Mouse (Mus musculus) fat pad, adult 2 months (tissue): ENCODE measurements around the gene Spag16.

ENCODE experiments used
- DNase-seq: peaks from one replicate; pipeline ENCODE4 v3.0.0-alpha.2; 2011; ENCODE audit warnings: low read depth, low spot score; ENCODE audit errors: extremely low read depth

Gene Spag16

DNA sequence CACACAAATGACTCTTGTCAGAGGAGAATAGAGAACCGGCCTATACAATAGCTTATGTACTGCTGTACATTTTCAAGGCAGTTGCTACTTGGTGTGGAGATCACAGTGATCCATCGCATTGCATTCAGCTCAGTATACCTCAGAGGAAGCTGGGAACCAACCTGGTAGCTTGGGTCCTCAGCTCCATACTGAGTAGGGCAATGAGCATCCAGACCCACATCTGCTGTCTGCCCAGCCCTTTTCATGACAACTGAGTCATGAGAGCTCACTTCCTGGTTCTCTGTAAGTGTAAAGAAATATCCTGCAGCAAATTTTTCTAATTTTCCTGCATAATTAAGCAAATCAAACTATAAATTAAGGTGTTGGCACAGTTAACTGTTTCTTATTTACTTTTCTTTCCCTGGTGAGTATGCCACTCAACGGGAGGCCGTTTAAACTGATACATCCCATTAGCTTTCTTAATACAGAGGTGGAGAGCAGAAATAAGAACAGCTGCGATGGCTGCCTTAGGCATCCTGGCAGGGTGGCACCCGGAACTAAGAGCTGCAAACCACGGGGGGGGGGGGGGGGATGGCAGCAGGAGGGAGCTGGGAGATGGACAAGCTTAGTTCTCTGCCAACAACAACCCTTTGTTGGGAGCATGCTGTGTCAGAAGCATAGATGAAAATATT lies 255.6 kb downstream of the Spag16 start:
- no peak for DNase-seq

DNA sequence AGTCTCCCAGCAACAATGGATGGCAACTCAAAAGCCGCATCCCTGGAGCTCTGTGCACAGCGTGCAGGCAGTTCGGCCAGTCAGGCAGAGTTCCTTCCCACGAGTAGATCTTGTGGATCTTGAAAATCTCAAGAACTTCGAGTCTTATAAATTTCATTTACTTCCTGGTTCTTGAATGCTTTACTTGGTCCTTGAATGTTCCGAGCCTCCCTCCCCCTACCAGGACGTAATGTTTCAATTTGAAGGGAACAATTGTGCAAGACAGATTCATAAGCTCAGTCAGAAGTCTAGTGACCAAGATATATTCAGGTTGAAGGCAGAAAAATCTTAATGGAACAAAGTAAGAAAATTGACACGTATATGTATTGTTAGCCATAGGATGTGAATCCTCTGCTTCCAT lies 277.9 kb downstream of the Spag16 start:
- DNase-seq: no peak

DNA sequence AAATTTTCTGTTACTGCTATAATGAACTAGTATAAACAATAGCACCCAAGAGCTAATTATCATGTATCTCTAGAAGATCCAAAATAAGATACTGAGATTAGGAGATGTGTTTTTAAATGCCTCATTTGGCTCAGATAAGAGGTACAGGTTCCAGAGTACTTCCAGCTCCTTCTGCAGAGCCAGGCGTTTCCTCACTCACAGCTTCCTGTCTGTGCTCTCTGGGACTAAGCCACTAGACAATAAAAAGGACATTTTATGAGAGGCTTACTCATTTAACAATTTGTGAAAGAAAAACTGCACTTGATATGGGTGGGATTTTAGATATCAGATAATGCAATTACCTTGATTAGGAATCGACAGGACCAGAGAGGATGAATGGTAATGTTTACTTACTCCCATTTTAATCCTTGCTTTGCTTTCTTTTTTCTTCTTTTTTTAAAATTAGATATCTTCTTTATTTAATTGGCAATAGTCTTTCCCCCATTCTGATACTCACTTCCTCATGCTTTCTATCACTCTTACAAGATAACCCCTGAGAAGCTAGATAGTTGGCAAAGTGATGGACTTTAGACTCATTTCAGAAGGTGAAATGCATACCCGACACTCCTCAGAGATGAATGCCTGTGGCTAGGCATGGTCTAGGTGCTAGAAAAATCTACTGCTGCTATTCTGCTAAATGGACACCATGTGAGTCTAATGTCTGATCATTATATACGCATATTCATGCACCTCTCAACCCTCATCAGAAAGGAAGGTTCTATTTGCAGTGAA lies 289.6 kb downstream of the Spag16 start:
- DNase-seq: no peak

DNA sequence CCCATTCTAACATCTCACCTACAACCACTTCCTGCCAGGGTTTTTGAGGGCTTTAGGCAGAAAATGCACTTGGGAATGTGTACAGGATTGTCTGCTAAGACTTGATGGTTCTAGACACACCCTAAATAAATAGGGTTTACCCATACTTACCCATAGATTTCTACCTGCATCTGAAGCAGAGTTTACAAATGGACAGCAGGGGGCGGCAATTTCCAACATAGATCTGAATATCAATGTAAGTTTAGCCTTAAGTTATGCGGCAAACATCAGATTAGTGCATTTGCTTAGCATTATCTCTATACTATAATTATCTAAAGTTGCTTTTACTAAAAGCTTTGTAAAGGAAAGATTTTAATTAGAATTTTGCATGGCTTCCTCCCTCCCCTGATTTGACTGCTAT lies 301.3 kb downstream of the Spag16 start:
- no peak for DNase-seq

DNA sequence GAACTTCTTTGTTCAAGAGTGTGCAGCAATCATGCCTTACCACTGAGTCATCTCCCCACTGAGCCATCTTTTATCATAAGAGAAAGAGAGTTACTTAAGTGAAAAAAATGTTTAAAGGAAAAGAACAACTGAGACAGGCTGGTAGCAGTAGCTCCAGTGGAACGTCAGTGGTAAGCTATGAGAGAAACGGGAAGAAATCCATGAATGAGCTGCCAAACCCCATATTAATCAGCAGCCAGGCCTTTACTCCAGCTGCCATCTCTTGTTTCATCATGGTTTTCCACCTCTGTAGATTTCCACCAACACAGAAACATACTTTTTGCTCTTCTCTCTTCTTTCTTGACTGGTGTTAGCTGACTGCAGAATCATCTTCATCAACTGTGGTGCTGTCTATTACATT lies 308.8 kb downstream of the Spag16 start:
- DNase-seq: no peak

DNA sequence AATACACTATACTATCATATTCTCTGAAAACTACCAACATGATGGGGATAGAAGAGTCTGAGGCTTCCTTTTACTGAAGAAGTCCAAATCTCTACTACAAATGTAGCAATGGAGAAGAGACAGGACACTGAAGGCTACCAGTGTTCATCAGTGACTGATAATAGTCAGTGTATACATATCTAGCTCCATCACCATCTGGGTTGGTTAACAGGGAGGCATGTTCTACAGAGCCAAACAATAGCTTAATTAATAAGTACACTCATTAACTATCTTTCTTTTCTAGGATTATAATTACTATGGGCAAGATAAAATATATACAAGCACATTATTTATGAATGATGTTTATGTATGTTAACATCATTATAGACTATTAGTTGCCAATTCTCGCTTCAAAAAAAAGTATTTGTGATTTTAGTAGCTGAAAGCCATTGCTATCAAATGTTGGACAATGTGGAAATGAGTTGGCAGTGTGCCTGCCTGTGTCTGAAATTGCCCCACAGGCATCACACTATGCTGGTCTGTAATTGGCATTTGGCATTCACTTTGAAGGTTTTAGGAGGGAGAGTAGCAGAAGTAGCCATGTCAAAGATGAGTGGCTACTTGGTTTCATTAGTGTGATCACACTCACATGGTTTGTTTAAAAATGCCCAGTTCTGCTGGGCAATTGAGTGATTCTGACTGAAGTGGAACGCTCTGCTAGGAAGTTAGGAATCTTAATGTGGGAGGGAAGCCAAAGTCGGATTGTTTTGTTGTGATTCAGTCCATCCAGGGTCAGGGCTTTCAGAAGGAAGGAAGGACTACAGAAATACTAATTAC lies 338.8 kb downstream of the Spag16 start:
- DNase-seq: no peak

DNA sequence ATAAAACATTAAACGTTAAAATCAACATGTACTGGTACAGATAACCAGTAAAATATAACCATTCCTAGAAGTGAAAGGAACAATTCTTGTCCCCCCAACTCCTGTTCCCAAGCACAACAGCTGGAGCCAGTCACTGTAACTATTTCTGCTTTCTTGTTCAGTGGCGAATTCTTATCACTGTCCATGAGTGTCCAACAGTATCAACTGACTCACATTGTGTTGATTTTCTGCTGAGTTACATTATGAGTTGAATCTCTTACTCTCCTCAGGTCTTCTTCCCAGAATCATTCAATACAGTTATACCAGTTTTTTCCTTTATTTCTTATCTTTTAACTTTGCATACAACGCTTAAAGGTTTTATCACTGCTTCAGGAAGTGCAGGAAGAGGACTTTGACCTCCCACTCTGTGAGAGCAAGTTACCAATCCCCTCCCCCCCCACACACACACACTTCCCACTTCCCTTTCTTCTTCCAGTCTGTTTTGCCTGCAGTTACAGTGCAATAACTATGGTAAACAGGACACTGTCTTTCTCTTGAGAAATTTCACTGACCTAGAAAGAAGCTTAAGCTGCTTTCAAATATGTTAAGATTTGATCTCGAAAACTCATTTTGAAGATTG lies 353.5 kb downstream of the Spag16 start:
- no peak for DNase-seq

DNA sequence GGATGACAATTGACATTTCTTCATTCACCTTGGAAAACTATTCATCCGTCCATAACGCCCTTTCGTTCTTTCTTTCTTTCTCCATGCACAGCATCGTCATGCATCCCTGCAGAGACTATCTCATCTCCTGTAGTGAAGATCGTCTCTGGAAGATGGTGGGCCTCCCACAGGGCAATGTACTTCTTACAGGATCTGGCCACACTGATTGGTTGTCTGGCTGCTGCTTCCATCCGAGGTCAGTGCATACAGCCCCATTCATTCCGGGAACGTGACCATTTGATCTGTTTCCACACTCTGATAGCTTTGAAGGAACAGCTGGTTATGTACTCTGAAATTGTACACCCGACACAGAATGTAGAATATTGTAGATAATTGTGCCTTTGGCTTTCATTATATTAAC lies 438.0 kb downstream of the Spag16 start:
- DNase-seq: no peak

DNA sequence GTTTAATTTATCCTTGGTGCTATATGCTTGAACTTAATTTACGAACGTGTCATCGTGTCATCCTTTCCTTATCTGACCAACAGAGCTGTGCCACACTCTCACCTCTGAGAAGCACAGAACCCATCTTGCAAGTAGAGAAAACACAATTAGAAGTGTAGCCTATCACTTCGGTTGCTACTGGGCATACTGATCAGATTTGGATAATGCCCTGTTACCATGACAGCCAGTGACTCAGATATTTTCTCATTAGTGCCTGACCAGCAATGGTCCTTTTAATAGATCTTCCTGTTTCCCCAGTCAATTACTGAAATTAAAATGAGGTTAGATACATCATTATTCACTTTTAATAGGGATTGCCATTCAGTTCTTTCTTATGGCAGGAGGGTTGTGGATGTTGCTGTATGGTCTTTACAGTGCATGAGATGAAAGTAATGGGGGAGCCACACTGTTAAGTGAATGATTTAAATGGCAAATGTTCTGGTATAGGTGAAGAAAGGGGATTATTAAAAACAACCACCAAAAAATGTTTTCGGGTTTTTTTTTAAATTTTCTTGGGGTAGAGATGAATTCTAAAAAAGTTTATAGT lies 439.2 kb downstream of the Spag16 start:
- no peak for DNase-seq

DNA sequence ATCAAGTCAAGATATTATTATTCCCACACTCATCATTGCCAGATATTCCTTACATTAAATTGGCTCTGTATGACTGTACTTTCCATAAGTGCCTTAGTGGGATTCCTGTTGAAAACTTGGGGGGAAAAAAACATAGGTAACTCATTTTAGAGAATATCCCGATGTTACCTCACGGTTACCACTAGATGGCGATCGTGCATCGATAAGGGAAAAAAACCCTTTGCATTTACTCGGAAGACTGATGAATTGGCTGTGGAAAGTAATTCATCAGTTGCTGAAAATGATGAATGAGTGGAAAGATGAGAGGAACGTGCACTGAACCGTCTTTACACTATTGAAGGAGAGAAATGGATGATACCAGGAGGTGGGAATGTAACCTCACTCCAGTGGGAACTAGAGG lies 443.4 kb downstream of the Spag16 start:
- DNase-seq: no peak

DNA sequence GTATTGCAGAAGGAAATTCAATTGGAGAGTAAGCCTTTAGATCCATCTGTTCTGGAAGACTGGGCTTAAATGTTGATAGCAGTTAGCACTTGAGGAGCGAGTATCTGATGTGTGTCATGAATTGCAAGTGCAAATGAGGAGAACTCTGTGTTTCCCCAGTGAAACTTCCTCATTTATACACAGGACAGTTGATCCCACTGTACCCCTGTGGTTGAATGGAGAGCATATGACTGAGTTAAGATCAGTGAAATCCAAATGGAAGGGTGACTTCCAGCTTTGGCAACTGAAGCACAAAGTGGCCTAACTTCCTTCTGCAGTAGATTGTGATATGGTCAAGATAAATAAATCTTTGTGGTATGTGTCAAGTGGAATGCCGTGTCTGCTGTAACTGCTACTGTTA lies 446.0 kb downstream of the Spag16 start:
- no peak for DNase-seq

DNA sequence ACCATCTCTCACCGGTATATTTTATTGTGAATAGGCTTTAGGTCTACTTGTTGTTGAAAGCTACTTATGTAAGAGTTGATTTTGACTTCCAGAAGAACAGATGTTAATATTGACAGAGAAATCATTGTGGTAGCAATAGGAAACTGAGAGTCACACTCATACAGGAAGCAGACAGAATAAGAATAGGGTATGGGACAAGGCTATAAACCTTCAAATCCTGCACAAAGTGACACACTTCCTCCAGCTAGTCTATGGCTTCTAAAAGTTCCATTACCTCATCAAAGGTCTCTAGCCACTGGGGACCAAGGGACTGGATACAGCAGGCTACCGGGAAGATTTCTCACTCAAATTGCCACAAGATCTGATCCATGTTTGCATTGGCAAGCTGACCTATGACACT lies 452.5 kb downstream of the Spag16 start:
- DNase-seq: no peak

DNA sequence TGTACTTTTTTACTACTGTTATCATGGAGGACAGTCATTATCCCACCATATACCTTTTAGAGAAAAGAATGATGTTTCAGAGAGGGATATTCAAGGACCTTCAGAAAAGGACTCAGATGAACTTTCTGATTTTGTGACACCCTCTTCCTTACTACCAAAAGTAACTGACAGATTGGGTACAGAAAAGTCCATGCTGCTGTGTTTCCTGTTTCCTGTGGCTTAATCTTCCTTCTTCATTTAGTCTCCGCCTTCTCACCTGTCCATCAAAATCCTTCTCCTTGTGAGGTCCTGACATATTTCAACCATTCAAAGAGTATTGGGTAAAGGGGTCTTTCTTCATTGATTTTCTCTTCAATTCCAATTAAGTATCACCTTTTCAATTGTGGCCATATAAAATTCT lies 456.6 kb downstream of the Spag16 start:
- no peak for DNase-seq

DNA sequence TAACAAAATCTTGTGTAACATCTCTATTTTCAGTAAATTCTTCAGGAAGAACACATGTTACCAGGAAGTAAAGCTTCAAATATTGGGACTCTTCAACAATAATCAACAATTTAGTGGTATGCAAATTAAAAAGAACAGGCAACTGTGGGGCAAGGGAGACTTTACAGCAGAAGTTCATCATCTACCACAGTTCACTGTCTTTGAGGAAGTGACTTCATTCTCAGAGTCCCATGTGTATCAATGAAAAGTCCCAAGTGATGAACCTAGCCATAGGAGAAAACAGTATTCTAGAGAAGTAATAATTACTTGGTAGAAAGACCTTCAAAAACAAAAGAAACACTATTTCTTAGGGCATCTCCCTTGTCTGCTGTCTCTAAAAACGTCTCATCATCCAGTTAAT lies 457.4 kb downstream of the Spag16 start:
- no peak for DNase-seq

DNA sequence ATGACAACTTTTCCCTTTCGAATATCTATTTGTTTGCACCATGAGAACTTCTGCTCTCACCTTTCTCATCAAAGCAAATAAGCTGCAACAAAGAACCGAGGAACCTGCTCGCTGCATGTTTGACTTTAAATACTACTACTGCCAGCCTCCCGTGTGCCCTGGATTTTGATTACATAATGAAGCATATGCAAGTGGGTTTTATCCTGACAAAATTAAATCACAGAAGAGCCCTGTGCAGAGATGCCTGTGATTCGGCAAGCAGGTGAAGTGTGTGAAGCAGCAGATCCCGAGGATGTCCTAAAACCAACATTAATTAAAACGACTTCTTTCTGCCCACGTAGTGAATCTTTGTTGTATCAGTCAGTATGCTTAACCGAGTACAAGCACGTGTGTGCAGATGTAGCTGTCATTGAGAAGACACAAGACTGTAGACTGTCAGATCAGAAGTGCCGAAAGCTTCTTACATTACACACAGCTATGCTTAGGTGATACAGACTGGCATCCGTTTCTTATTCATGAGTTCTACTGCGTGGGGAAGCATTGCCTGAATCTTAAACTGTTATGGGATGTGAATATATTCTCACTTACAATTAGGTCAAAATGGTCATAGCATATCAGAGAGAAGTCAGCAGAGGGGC lies 489.5 kb downstream of the Spag16 start:
- no peak for DNase-seq

DNA sequence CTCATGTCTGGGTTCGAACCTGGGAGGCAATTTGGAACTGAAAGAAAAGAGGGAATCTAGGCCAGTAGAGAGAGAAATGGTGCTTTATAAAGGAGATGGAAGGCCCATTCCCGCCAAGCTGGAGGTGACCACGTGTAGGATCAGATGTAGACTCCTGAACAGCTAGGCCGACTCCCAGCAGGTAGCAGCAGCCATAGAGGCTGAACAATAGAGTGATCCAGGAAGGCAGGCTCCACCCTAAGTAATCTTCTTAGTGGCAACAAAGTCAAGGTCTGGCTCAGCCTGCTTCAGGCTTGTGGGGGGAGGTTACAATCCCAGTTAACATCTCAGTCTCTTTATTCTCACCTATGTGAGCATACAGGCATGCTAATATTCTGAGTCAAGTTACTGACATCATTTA lies 494.2 kb downstream of the Spag16 start:
- DNase-seq: no peak

DNA sequence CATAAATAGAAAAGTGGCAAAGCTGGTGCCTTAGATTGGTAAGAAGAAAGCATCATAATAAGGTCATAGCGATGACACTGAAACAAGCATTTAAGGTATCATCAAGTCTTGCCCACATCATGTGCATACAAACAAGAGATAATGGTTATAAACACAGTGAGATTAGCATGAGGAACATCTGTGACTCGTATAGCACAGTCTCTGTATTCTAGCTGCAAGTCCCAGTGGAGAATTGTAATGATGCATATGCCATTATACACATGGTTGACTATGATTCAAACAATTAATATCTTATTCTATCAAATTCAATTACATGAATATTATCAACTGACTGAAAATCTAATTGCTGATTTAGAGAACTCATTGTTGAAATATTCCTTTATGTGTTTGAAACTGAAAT lies 519.4 kb downstream of the Spag16 start:
- DNase-seq: no peak

DNA sequence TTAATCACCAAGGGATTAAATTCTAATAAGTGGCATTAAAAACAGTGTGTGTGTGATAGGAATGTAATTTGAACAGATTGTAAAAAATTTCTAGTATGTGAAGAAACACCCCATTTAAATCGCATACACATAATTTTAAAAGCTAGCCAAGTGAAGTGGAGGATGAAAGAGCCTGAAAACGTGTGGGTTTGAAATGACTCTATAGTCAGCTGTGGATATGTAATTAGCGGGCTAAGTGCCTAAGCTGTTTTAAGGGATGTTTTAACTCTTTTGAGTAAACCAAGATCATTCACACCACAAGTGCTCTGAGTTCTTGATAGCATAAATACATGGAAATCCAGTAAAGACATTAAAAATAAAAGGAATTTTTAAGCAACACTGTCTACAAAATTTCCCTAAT lies 524.6 kb downstream of the Spag16 start:
- no peak for DNase-seq

DNA sequence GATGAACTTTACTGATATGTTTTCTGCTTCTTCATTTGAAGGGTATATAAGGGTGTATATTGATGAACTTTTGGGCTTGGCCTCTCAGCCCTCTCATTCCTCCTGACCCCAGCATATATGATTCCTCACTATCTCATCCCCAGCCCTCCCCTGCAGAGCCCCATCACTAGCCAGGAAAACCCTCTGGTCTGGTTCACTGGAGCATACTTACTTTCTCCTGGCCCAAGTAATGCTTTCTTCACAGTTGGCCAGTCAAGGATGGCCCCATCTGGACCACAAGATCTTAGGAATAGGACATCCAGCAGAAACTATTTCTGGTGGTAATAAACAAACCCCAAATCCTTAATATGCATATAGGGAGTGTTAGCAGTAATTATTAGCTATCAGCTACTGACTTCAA lies 527.2 kb downstream of the Spag16 start:
- no peak for DNase-seq

DNA sequence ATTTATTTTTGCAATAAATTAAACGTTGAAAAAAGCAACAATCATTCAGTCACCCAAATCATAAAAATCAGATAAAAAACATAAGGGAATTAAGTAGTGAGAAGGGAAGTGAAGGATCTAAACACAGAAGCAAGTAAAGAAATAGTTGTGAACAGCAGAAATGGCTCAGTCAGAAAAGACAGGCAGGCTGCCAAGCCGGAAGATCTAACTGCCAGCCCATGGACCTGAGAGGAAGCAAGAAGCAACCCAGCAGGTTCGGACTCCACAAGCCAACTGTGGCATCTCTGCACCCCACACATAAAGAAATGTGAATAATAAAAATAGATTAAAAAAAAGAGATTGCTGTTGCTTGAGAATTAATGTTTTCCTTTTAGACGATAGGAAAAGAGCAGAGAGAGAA lies 545.0 kb downstream of the Spag16 start:
- no peak for DNase-seq

DNA sequence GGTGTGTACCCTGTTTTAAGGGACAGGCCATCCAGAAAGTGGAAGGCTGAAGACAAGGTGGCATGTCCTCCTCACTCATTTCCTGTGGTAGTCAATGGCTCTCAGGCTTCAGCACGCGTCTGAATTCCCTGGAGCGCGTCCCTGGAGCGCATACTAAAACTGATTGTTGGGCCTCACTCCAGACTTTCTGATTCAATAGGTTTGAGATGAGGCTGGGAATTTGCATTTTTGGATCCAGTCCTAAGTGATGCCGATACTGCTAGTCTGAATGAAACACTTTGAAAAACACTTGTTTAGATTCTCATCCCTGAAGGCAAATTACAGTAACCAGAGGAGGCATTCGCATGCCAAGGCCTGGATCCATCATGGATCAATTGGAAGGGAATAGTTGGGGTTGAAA lies 553.3 kb downstream of the Spag16 start:
- DNase-seq: no peak
